Mouse (Mus musculus) forebrain, embryonic 15.5 days (tissue): Measurements from ENCODE around the gene Slc35b1. TPM values are rescaled to one million over a fixed set of nuclear protein-coding genes. Genes with fewer than 3 reads are reported as not detected.

Experiments
- ATAC-seq: fragments of 200-750 bp; cut with Nextera tagmentation; replicated peaks from 2 replicates; pipeline ENCODE4 v1.8.0; 2017; ENCODE audit warnings: mild to moderate bottlenecking, moderate TSS enrichment, moderate library complexity
- H3K27ac ChIP-seq: fragments of 300-500 bp; sonication (generic); replicated peaks from 2 replicates; pipeline ENCODE4 v1.5.1; 2015; ENCODE audit warnings: mild to moderate bottlenecking, inconsistent platforms
- H3K27me3 ChIP-seq: fragments of 300-500 bp; sonication (generic); 2 replicates; pipeline ENCODE4 v1.6.1; 2015; ENCODE audit warnings: inconsistent platforms
- H3K36me3 ChIP-seq: fragments of 300-500 bp; sonication (generic); 2 replicates; pipeline ENCODE4 v1.6.1; 2015; ENCODE audit warnings: mild to moderate bottlenecking, inconsistent platforms
- H3K4me1 ChIP-seq: fragments of 300-500 bp; sonication (generic); 2 replicates; pipeline ENCODE4 v1.6.1; 2015; ENCODE audit warnings: inconsistent platforms
- H3K4me2 ChIP-seq: fragments of 300-500 bp; sonication (generic); replicated peaks from 2 replicates; pipeline ENCODE4 v1.6.1; 2015; ENCODE audit warnings: mild to moderate bottlenecking, inconsistent platforms
- H3K4me3 ChIP-seq: fragments of 300-500 bp; sonication (generic); 2 replicates; pipeline ENCODE4 v1.5.1; 2015; ENCODE audit warnings: mild to moderate bottlenecking, inconsistent platforms
- H3K9ac ChIP-seq: fragments of 300-500 bp; sonication (generic); replicated peaks from 2 replicates; pipeline ENCODE4 v1.6.1; 2015; ENCODE audit warnings: mild to moderate bottlenecking, inconsistent platforms
- H3K9me3 ChIP-seq: fragments of 300-500 bp; sonication (generic); 2 replicates; pipeline ENCODE4 v1.6.1; 2016; ENCODE audit warnings: inconsistent platforms
- WGBS: fragments of 180-500 bp; shearing (Covaris S2); methylation state at CpG from one replicate; pipeline ENCODE4 v1.1.7; 2015; ENCODE audit warnings: mixed read lengths; 5-methylcytosine and 5-hydroxymethylcytosine counted together
- polyA plus RNA-seq: library from polyadenylated mRNA; unstranded; fragments of >200 nt; fragmentation: Nextera tagmentation; extraction: Ambion mirVana; gene quantifications from 2 replicates; pipeline ENCODE4 v1.2.1, GENCODE M21; 2015

Gene Slc35b1
- 150 and 155 TPM in 2 replicates for polyA plus RNA-seq

- under 1% methylated on average over 42 of the region's 42 CpGs for WGBS
- peak; percentile 94 for ATAC-seq
- peak within 1 kb of the TSS; percentile 59 for H3K4me2 ChIP-seq
Observed at GRCm38 (mm10) chr11:95384319-95384972, at the start of gene Slc35b1. Slc35b1 (plus strand) TSS chr11:95384692.

DNA sequence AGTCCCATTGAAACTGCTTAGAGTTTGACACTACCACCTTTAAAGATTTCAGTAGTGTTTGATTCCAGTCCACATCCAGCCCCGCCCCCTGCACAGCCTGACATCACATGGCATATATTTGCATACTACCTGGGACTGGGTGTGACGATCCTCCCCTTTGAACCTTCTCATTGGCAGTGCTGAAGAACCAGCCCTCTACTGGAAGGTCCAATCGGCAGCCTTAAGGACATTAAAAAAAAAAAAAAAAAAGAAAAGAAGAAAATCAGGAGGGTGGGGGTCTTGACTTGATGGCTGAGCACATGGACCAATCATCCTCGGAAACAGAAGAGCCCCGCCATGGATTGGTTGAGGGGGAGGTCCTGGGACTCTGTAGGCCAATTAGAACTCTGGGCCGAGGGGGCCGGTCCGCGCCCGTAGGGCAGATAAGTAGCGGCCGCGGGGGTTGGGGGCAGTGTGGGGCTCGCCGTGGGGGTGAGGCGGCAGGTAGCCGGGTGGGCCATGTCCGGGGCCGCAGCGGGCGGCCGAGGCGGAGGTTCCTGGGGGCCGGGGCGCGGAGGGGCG lies 47.8 kb upstream of the Slc35b1 start, which contains the start of gene Fam117a:
Fam117a (plus strand) TSS at position 451 of the 561 bp plus-strand sequence.
- Histone ChIP-seq H3K9me3 (no peaks in the 10 kb centered on the region), H3K27ac (no peak within 1 kb of the TSS), H3K4me2 (peak within 1 kb of the TSS; percentile 99), H3K36me3 (no peaks in the 10 kb centered on the region), H3K4me1 (peaks cover 20% of the 10 kb centered on the region), H3K9ac (peak within 1 kb of the TSS; percentile 58), H3K4me3 (peak within 1 kb of the TSS; percentile 95), H3K27me3 (peaks cover 13% of the 10 kb centered on the region; the same call in 1 of the 2 replicates)
- peak; percentile 99 for ATAC-seq
- under 1% methylated on average over 16 of the region's 27 CpGs for WGBS

More at GRCm38 (mm10) chr11:95384319-95384972, at the start of gene Slc35b1:
- Histone ChIP-seq H3K4me1 (peaks cover 20% of the 10 kb centered on the region), H3K27me3 (no peaks in the 10 kb centered on the region), H3K9ac (peak within 1 kb of the TSS; percentile 91), H3K9me3 (no peaks in the 10 kb centered on the region), H3K36me3 (peaks cover 25% of the 10 kb centered on the region), H3K4me3 (peak within 1 kb of the TSS; percentile 85), H3K27ac (peak within 1 kb of the TSS; percentile 94)

GRCm38 (mm10) chr11:95337129-95337813 lies 47.2 kb upstream of the Slc35b1 start:
- WGBS: under 1% methylated on average over 50 of the region's 50 CpGs
- H3K36me3 ChIP-seq: no peaks in the 10 kb centered on the region
- H3K4me1 ChIP-seq: peaks cover 20% of the 10 kb centered on the region
- peak overlapping the region; percentile 58 for H3K9ac ChIP-seq
- no peaks in the 10 kb centered on the region for H3K9me3 ChIP-seq
- H3K27me3 ChIP-seq: peaks cover 13% of the 10 kb centered on the region; the same call in 1 of the 2 replicates
- peak overlapping the region; percentile 95 for H3K4me3 ChIP-seq
- no peak overlapping the region for H3K27ac ChIP-seq
- ATAC-seq: peak; percentile 79
- H3K4me2 ChIP-seq: peak overlapping the region; percentile 99

DNA sequence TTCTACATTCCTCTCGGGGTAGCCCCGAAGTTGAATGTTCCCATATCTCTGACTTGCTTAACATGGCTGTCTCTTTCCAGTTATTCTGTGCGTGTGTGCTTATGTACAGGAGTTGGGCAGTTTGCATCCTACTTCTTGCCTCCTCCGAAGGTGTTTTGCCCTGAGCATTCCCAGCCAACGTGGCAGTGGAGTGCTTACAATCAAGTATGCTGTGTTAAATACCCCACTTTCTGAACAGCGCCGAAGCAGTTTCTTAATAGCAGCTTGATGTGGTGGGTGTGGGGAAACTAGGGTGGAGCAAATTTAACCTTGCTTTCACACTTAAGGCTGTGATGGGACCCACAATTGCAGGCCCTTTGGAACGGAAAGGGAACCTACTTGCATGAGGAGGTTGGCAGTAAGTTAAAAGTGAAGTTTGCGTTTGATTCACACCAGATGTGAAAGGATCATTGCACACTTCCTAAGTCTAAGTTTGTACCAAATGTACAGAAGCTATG lies 46.6 kb upstream of the Slc35b1 start:
- 32% methylated on average over 9 of the region's 9 CpGs for WGBS
- H3K27ac ChIP-seq: no peak overlapping the region
- no peaks in the 10 kb centered on the region for H3K9me3 ChIP-seq
- peak overlapping the region; percentile 99 for H3K4me2 ChIP-seq
- no peaks in the 10 kb centered on the region for H3K36me3 ChIP-seq
- peak overlapping the region; percentile 95 for H3K4me3 ChIP-seq
- H3K4me1 ChIP-seq: peaks cover 20% of the 10 kb centered on the region
- peak overlapping the region; percentile 58; the same call in 1 of the 2 replicates for H3K9ac ChIP-seq
- ATAC-seq: no peak
- H3K27me3 ChIP-seq: peaks cover 13% of the 10 kb centered on the region; the same call in 1 of the 2 replicates

DNA sequence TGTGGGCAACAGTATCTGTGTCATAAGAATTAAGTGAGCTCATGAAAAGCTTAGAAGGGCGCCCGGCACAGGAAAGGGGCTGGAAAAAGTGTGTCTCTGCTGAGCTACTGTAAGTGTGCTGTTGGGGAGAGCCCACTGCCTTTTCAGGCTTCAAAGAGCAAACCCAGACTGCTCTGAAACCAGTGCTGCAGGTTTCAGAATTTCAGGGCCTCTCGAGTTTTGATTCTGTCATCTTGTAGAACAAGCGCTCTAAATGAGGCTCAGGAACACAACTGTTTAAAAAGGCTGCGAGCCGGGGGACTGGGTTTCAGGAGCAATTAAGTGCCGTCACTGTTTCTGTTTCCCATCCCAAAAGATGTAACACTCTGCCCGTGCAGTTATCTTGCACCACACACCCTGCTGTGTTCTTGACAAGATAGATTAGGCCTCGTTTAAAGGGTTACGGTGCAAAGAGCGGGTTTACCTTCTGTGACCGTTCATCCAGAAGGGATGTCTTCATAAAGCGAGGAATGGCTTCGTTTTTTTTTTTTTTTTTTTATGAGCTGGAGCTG lies 44.9 kb upstream of the Slc35b1 start:
- ATAC-seq: no peak
- Histone ChIP-seq H3K27me3 (peaks cover 10% of the 10 kb centered on the region; the same call in 1 of the 2 replicates), H3K9ac (0 out of 2 replicates have a peak overlapping the region, but pooled peaks have one; percentile 1), H3K4me1 (peaks cover 20% of the 10 kb centered on the region), H3K4me2 (no peak overlapping the region), H3K27ac (no peak overlapping the region), H3K36me3 (no peaks in the 10 kb centered on the region), H3K9me3 (no peaks in the 10 kb centered on the region), H3K4me3 (no peak overlapping the region)
- WGBS: 12% methylated on average over 14 of the region's 14 CpGs

- ATAC-seq: no peak
- H3K4me1 ChIP-seq: peaks cover 20% of the 10 kb centered on the region
- H3K27me3 ChIP-seq: peaks cover 10% of the 10 kb centered on the region; the same call in 1 of the 2 replicates
- WGBS: 37% methylated on average over 1 of the region's 1 CpGs
- H3K4me3 ChIP-seq: no peak overlapping the region
- H3K9ac ChIP-seq: no peak overlapping the region
- H3K9me3 ChIP-seq: no peaks in the 10 kb centered on the region
- no peaks in the 10 kb centered on the region for H3K36me3 ChIP-seq
- H3K27ac ChIP-seq: no peak overlapping the region
- H3K4me2 ChIP-seq: no peak overlapping the region
Observed at GRCm38 (mm10) chr11:95340259-95340658, 44.2 kb upstream of the Slc35b1 start.

DNA sequence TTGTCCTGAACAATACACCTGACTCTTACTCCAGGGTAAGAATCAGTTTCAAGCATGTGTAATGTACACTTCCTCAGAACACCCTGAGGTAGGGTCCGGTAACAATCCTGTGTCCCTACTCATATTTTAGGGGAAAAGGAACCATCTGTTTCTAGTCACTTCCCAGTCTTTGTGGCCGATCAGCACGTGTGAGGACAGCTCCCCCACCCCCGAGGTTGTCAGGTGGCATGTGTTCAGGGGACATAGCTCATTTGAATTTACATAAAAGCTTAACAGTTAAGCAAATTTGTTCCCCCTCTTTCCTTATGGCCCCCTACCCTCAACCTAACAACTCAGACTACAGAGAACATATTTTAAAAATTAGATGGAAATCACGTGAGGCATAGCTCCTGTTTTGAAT lies 43.8 kb upstream of the Slc35b1 start:
- H3K4me2 ChIP-seq: no peak overlapping the region
- peaks cover 20% of the 10 kb centered on the region for H3K4me1 ChIP-seq
- no peak overlapping the region for H3K9ac ChIP-seq
- no peak overlapping the region for H3K4me3 ChIP-seq
- no peak for ATAC-seq
- H3K9me3 ChIP-seq: no peaks in the 10 kb centered on the region
- no peak overlapping the region for H3K27ac ChIP-seq
- WGBS: 41% methylated on average over 5 of the region's 5 CpGs
- H3K36me3 ChIP-seq: no peaks in the 10 kb centered on the region
- H3K27me3 ChIP-seq: peaks cover 10% of the 10 kb centered on the region; the same call in 1 of the 2 replicates

- H3K4me1 ChIP-seq: peaks cover 8% of the 10 kb centered on the region
- H3K36me3 ChIP-seq: no peaks in the 10 kb centered on the region
- H3K9me3 ChIP-seq: no peaks in the 10 kb centered on the region
- H3K9ac ChIP-seq: no peak overlapping the region
- ATAC-seq: no peak
- no peak overlapping the region for H3K4me2 ChIP-seq
- no peak overlapping the region for H3K4me3 ChIP-seq
- H3K27ac ChIP-seq: no peak overlapping the region
- peaks cover 3% of the 10 kb centered on the region; the same call in 1 of the 2 replicates for H3K27me3 ChIP-seq
- WGBS: 62% methylated on average over 4 of the region's 4 CpGs
Observed at GRCm38 (mm10) chr11:95343180-95343579, 41.3 kb upstream of the Slc35b1 start.

DNA sequence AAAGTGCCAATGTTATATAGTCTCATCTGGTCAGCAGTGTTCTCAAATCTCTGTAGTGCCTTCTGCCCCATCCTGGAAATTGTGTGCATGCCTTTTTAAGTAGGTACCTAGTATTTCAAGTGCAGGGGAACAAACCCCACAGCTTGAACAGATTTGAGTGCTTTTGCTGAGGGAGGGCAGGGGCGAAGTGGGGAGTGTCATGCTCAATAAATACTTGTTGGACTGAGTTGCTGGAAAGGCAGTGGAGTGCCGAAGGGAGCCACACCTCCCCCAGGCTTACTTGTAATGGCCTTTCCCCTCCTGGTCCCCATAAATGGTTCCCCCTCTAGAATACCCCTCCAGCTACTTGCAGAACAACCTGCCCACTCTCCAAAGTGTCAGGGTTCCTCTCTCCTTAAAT lies 40.3 kb upstream of the Slc35b1 start:
- WGBS: 81% methylated on average over 2 of the region's 2 CpGs

DNA sequence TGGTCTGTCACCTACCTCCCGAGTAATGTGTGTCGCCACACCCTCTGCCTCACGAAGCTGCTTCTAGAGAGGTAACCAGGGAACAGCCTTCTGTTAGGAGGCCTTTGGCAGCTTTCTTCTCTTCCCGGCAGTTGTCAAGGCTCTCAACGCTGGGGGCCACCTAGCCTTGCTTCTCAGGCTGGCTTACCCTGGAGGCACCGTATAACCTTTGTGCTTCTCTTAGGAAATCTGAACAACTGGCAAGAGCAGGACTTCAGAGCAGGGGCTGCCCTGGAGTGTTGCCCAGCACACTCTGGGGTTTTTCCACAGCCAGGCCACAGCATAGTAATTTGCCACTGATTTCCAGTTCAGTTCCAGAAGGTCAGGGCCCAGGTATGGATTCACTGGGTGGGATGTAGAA lies 34.2 kb upstream of the Slc35b1 start:
- H3K4me1 ChIP-seq: no peaks in the 10 kb centered on the region
- 74% methylated on average over 6 of the region's 6 CpGs for WGBS
- H3K4me3 ChIP-seq: no peak overlapping the region
- no peaks in the 10 kb centered on the region for H3K9me3 ChIP-seq
- H3K36me3 ChIP-seq: no peaks in the 10 kb centered on the region
- no peak overlapping the region for H3K4me2 ChIP-seq
- H3K9ac ChIP-seq: no peak overlapping the region
- H3K27ac ChIP-seq: 0 out of 2 replicates have a peak overlapping the region, but pooled peaks have one; percentile 25
- no peak for ATAC-seq
- H3K27me3 ChIP-seq: no peaks in the 10 kb centered on the region

More for the DNA sequence above, 40.3 kb upstream of the Slc35b1 start:
- Histone ChIP-seq H3K4me1 (peaks cover 6% of the 10 kb centered on the region; the same call in 1 of the 2 replicates), H3K4me2 (no peak overlapping the region), H3K4me3 (no peak overlapping the region), H3K9me3 (no peaks in the 10 kb centered on the region), H3K27ac (no peak overlapping the region), H3K27me3 (no peaks in the 10 kb centered on the region), H3K36me3 (no peaks in the 10 kb centered on the region), H3K9ac (no peak overlapping the region)
- no peak for ATAC-seq

GRCm38 (mm10) chr11:95350960-95351359 lies 33.5 kb upstream of the Slc35b1 start:
- Histone ChIP-seq H3K27ac (no peak overlapping the region), H3K4me3 (no peak overlapping the region), H3K36me3 (no peaks in the 10 kb centered on the region), H3K9ac (no peak overlapping the region), H3K9me3 (no peaks in the 10 kb centered on the region), H3K4me2 (no peak overlapping the region), H3K4me1 (no peaks in the 10 kb centered on the region), H3K27me3 (no peaks in the 10 kb centered on the region)
- no peak for ATAC-seq
- 95% methylated on average over 3 of the region's 3 CpGs for WGBS
